Mouse (Mus musculus) gastrocnemius, adult 8-10 months (tissue): ENCODE results near the gene Trpm3. TPM values are rescaled to one million over a fixed set of nuclear protein-coding genes. Genes with fewer than 3 reads are reported as not detected.

Experiments
- DNase-seq, 2 experiments: peaks; one replicate each; pipeline ENCODE4 v3.0.0; 2022; ENCODE audit warnings: low spot score in 2 of 2
- total RNA-seq, 4 experiments: library from RNA; stranded (reverse); gene quantifications; 2 replicates each; pipeline ENCODE4 v1.2.4; 2022

The Trpm3 gene
- total RNA-seq, 4 experiments from 2014 or later, result 0.24 to 0.63 (median 0.40) TPM

- DNase-seq, result no peak
These were observed 492.5 kb downstream of the Trpm3 start for GRCm38 (mm10) chr19:22631316-22631715.

DNA sequence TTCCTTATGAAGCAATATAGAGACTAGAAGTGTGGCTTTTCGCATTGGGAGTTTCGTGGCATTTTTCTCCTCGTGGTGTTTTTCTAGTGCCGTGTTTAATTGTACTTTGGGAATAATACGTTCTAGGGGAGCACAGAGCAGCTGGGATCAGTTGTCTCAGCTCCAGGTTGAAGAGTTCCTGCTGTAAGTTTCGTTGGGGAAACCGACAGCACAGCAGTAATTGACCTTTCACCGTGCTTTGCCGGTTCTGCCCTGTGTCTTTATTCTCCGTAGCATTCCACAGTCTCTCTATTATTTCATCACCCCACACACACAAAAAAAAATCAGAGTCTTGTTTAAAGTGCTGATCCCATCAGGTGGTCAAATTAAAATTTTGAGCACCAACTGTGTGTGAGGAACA is 496.8 kb downstream of the Trpm3 start:
- DNase-seq, result no peak

DNA sequence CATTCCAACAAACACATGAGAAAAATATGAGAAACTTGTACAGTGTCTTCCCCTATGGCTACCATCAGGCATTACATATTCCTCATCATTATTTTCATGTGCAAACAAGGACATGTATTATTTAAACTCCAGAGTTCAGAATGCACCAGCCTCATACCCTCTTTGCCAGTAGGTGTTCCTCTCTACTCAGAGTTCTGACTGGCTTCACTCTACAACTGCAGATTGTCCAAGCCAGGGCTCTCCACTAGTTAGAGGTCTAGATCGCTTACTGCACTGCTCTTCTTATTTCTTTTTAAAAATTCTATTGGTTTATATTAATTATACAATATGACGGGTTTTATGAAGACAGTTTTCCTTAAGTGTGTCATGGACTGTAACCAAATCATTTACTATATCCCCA is 498.9 kb downstream of the Trpm3 start:
- DNase-seq, result no peak

GRCm38 (mm10) chr19:22638394-22638954 is 499.6 kb downstream of the Trpm3 start:
- no peak for DNase-seq

DNA sequence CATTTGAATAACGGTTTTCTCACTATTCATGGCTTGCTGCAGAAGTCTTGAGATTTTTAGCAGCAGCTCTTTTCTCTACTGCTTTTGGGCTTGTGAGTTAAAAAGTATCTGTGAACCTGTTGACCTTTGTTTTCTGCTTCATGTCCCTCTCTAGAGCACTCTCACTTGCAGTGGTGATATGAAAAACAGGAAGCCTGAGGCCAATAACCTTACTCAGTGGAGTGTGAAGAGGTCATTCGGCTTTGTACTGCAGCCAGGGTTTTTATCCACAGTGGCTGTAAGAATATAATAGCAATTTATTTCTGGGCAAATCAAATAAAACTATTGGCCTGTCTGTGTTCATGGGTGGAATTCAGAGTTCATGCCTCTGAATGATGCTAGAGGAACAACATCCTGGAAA is 503.3 kb downstream of the Trpm3 start:
- DNase-seq, result no peak

- DNase-seq, result no peak
These were observed 517.8 kb downstream of the Trpm3 start for GRCm38 (mm10) chr19:22656466-22657215.

- no peak for DNase-seq
These were observed 518.4 kb downstream of the Trpm3 start for GRCm38 (mm10) chr19:22657251-22657650.

GRCm38 (mm10) chr19:22665401-22665800 is 526.6 kb downstream of the Trpm3 start:
- no peak for DNase-seq

- DNase-seq, result no peak
These were observed 531.4 kb downstream of the Trpm3 start for GRCm38 (mm10) chr19:22670222-22670621.

- no peak for DNase-seq
These were observed 534.0 kb downstream of the Trpm3 start for GRCm38 (mm10) chr19:22672892-22673291.

DNA sequence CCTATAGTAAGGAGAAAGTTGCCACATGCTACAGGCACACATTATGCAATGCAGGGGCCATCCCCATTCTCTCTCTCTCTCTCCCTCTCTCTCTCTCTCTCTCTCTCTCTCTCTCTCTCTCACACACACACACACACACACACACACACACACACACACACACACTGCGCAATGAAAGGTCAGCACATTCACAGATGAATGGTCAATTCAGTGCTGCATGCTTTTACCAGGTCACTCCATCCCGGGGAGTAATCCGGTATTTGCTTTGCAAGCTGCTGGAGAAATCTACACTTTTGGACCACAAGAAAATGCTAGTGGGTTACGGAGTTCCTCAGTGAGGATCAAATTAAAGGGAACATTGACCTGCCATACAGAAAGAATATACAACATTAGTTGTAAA is 537.4 kb downstream of the Trpm3 start:
- no peak for DNase-seq

GRCm38 (mm10) chr19:22682238-22682637 is 543.4 kb downstream of the Trpm3 start:
- DNase-seq, result no peak

GRCm38 (mm10) chr19:22691995-22692394 is 553.1 kb downstream of the Trpm3 start:
- DNase-seq, result no peak

DNA sequence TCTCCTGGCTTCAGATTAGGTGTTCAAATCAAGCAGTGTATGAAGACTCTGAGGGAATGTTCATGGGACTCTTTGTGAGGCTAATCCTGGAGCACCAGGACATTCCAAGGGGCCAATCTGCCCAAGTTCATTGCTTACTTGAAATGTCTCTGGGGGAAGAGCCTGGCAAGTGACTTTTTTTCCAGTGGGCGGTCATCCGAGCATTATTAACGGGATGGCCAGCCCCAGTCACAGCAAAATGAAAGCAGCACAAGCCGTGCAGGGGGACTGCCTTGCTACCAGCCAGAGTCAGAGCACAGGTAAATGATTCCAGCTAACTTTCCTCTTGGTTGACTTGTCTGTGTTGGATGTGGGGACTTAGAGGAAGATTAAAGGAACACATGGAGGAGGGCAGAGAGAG is 553.7 kb downstream of the Trpm3 start:
- DNase-seq, result no peak

GRCm38 (mm10) chr19:22692956-22693355 is 554.1 kb downstream of the Trpm3 start:
- no peak for DNase-seq

GRCm38 (mm10) chr19:22695423-22695822 is 556.6 kb downstream of the Trpm3 start:
- DNase-seq, result no peak

GRCm38 (mm10) chr19:22698737-22699136 is 559.9 kb downstream of the Trpm3 start:
- DNase-seq, result no peak

GRCm38 (mm10) chr19:22700871-22701651 is 562.2 kb downstream of the Trpm3 start:
- no peak for DNase-seq

GRCm38 (mm10) chr19:22703876-22704275 is 565.0 kb downstream of the Trpm3 start:
- DNase-seq, result no peak

DNA sequence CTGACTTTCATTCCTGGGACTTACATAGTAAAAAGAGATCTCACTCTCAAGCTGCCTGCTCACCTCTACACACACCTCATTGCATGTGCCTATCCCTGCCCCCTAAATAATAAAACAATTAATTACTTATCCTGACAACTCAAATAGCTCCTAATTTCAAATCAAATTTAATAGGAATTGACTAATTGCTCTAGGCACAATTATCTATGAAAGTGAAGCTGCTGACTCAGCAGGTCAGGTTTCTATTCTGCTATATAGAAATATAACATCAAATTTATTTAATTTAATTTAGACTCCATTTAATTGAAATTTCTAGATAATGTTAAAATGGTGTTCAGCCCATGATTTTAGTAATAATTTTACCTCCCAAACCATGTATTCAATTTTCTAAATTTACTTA is 566.6 kb downstream of the Trpm3 start:
- no peak for DNase-seq

DNA sequence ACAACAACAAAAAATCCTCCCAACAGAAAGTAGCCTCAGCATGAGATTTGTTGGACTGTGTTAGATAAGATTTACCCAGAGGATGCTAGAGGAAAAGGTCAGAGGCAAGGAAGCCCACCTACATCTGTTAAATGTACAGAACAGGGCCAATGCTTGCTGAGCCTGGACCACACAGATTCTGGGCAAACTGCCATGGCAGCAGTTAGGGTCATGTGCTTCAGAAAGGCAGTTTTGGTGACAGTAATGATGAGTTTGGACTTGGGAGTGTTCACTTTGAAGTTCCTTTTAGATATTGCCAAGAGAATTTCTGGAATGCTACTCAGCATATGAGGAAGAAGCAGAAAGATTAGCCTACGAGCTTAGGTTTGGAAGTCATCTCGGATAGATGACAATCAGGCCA is 580.2 kb downstream of the Trpm3 start:
- no peak for DNase-seq

DNA sequence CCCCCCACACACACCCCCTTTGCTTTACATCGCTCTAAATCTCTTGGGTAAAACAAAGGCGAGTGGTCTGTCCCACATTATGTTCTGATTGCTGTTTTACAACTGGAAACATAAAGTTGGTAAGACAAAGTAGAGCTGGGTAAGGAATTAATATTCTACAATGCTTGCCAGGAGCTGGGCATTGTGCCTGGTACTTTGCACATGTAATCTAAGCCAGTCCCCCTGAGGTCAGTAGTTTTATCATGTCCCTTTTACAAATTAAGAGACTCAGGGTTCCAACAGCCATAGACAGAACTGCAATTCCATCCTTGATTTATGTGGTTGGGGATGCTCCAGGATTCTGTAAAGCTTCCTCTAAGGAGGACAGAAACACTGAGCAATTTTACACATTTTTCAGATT is 591.0 kb downstream of the Trpm3 start:
- DNase-seq, result no peak

DNA sequence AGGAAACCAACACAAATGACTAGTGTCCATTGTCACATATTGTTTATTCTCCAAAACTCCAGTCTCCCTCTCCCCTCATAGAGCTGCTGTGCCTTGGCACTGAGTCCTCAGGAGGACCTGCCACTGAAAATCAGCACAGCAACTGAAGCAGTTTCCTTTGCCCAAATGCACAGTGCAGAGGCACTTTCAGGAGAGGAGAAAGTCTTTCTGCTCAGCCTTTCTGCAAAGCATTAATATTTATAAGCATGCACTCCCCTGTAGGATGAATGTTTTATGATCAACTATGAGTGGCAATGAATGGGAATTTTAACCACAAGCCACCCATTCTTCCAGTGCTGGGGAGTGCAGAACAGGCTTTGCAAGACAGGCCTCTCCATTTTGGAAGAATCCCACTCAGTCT is 592.1 kb downstream of the Trpm3 start:
- DNase-seq, result no peak
